Mouse (Mus musculus) stomach, postnatal 0 days (tissue): ENCODE measurements around the gene Carmil1. TPM values are rescaled to one million over a fixed set of nuclear protein-coding genes. Genes with fewer than 3 reads are reported as not detected.

ENCODE experiments used
- ATAC-seq: fragments of 200-750 bp; cut with Nextera tagmentation; 2 replicates; pipeline ENCODE4 v1.8.0; 2017; ENCODE audit not compliant: low FRiP score, low TSS enrichment
- DNase-seq: peaks from one replicate; pipeline ENCODE4 v3.0.0-alpha.2; 2016; ENCODE audit warnings: low spot score
- H3K27ac ChIP-seq: fragments of 300-500 bp; sonication (generic); replicated peaks from 2 replicates; pipeline ENCODE4 v1.5.1; 2014; ENCODE audit warnings: mild to moderate bottlenecking, control low read depth
- H3K27me3 ChIP-seq: fragments of 300-500 bp; sonication (generic); 2 replicates; pipeline ENCODE4 v1.6.1; 2014; ENCODE audit warnings: low read length; ENCODE audit not compliant: control insufficient read depth, insufficient read depth
- H3K36me3 ChIP-seq: fragments of 300-500 bp; sonication (generic); 2 replicates; pipeline ENCODE4 v1.6.1; 2014; ENCODE audit warnings: low read length, mixed read lengths; ENCODE audit not compliant: control insufficient read depth, insufficient read depth
- H3K4me1 ChIP-seq: fragments of 300-500 bp; sonication (generic); replicated peaks from 2 replicates; pipeline ENCODE4 v1.6.1; 2014; ENCODE audit warnings: antibody characterized with exemption; ENCODE audit not compliant: control insufficient read depth, insufficient read depth
- H3K4me2 ChIP-seq: fragments of 300-500 bp; sonication (generic); replicated peaks from 2 replicates; pipeline ENCODE4 v1.6.1; 2014; ENCODE audit warnings: low read depth, mild to moderate bottlenecking, control low read depth, moderate library complexity
- H3K4me3 ChIP-seq: fragments of 300-500 bp; sonication (generic); 2 replicates; pipeline ENCODE4 v1.5.1; 2014; ENCODE audit warnings: low read depth, low read length, control low read depth
- H3K9ac ChIP-seq: fragments of 300-500 bp; sonication (generic); 2 replicates; pipeline ENCODE4 v1.6.1; 2014; ENCODE audit warnings: mild to moderate bottlenecking, low read length, control low read depth, mixed read lengths
- H3K9me3 ChIP-seq: fragments of 300-500 bp; sonication (generic); 2 replicates; pipeline ENCODE4 v1.6.1; 2016; ENCODE audit warnings: low read length; ENCODE audit not compliant: control insufficient read depth
- CTCF ChIP-seq: IDR thresholded peaks from 2 replicates; pipeline ENCODE4 v1.5.1; 2016; ENCODE audit warnings: antibody characterized with exemption, low read depth, mild to moderate bottlenecking, moderate library complexity
- EP300 ChIP-seq: optimal IDR thresholded peaks from 2 replicates; pipeline ENCODE3; 2016; ENCODE audit warnings: antibody characterized with exemption
- WGBS: fragments of 180-500 bp; shearing (Covaris S2); extraction: QIAGEN DNeasy Blood & Tissue Kit; methylation state at CpG from one replicate; pipeline ENCODE4 v1.1.7; 2014; 5-methylcytosine and 5-hydroxymethylcytosine counted together
- polyA plus RNA-seq: library from polyadenylated mRNA; unstranded; fragments of >200 nt; fragmentation: Nextera tagmentation; extraction: Ambion mirVana; gene quantifications from 2 replicates; pipeline ENCODE4 v1.2.1, GENCODE M21; 2015

The Carmil1 gene
- polyA plus RNA-seq, 1 experiment from 2014 or later = 17.8 TPM

DNA sequence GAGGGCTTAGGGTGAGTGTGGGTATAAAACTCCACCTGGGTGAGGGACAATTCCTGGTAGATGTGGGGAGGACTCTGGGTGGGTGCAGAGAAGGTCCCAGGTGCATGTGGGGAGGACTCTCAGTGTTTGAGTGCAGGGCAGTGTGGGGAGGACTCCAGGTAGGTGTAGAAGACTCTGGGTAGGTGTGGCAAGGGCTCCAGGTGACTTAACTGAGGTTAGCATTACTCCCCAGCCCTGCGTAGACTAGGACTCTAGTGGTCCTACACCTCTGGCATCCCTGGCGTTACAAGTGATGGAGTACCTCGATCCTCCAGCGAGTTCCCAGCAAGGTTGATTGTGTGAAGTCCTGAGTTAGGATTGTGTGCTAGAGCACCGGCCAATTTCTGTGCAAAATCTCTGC lies 143.8 kb downstream of the Carmil1 start:
- ATAC-seq (no peak), DNase-seq (no peak)
- Histone ChIP-seq H3K9me3 (no peaks in the 10 kb centered on the region), H3K27ac (no peak overlapping the region), H3K36me3 (no peaks in the 10 kb centered on the region), H3K4me2 (no peak overlapping the region), H3K27me3 (no peaks in the 10 kb centered on the region), H3K4me3 (no peak overlapping the region), H3K4me1 (no peaks in the 10 kb centered on the region; the same call in 1 of the 2 replicates), H3K9ac (no peak overlapping the region)
- whole genome bisulfite sequencing = 84% methylated on average over 5 of the region's 5 CpGs
- no peak for TF ChIP-seq EP300
- no peak for TF ChIP-seq CTCF

DNA sequence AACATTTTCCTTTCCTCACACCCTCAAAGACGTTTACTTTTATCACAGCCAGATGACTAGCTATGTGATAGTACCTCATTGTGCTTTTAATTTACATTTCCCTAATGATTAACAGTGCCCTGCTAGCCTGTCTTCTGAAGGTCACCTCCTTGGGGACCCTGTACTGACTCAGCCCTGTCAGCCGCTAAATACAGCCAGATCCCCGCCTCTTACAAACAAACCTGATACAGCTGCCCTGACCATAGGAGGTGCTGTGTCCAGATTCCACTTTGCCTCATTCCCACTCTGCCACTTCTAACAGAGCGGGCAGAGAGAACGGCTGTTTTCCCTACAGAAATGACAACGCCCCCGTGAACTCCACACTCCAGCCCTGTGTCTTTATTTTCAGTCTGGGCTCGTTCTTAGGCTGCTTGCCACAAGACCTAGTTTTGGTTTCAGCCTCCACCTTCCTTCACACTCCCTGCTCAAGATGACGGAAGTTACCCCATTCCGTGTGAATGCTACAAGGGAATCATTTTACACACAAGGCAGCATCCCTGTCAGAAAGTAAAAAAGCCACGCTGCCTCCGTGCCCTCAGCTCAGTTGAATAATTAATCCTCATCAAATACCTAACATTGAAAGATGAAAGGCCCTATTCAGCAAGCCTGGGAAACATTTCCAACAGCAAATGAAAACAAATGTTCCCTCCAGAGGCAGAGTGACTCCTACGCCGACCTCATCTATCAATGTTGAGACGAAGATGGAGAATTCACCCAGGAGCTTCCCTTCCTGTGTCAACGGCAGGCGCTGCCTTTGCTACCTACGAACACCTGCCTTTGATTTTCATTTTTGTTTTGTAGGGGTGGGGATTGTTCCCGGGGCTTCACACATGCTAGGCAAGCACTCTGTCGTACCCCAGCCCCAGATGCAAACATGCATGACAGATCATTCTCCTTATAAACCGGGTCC lies 145.0 kb downstream of the Carmil1 start:
- Histone ChIP-seq H3K9me3 (no peaks in the 10 kb centered on the region), H3K27me3 (no peaks in the 10 kb centered on the region), H3K4me2 (peak overlapping the region; percentile 5; the same call in 1 of the 2 replicates), H3K27ac (0 out of 2 replicates have a peak overlapping the region, but pooled peaks have one; percentile 35), H3K4me3 (no peak overlapping the region), H3K9ac (no peak overlapping the region), H3K36me3 (no peaks in the 10 kb centered on the region), H3K4me1 (no peaks in the 10 kb centered on the region; the same call in 1 of the 2 replicates)
- no peak for TF ChIP-seq EP300
- peak; percentile 55 for TF ChIP-seq CTCF
- WGBS = 22% methylated on average over 21 of the region's 21 CpGs
- DNase-seq (peak; percentile 67), ATAC-seq (peak; percentile 93)

- Histone ChIP-seq H3K27me3 (no peaks in the 10 kb centered on the region), H3K36me3 (no peaks in the 10 kb centered on the region), H3K4me2 (no peak overlapping the region), H3K27ac (no peak overlapping the region), H3K4me1 (no peaks in the 10 kb centered on the region; the same call in 1 of the 2 replicates), H3K4me3 (no peak overlapping the region), H3K9me3 (no peaks in the 10 kb centered on the region), H3K9ac (no peak overlapping the region)
- WGBS = 89% methylated on average over 3 of the region's 3 CpGs
- TF ChIP-seq EP300 (no peak), CTCF (no peak)
- ATAC-seq = no peak
- DNase-seq = no peak
These were observed 147.7 kb downstream of the Carmil1 start for GRCm38 (mm10) chr13:24132866-24133265.

- DNase-seq = no peak
- H3K36me3 ChIP-seq = no peaks in the 10 kb centered on the region
- no peak for ATAC-seq
- H3K9ac ChIP-seq = no peak overlapping the region
- no peak overlapping the region for H3K27ac ChIP-seq
- no peak overlapping the region for H3K4me2 ChIP-seq
- no peak overlapping the region for H3K4me3 ChIP-seq
- 89% methylated on average over 5 of the region's 5 CpGs for WGBS
- no peaks in the 10 kb centered on the region for H3K9me3 ChIP-seq
- TF ChIP-seq EP300 (no peak), CTCF (no peak)
- no peaks in the 10 kb centered on the region; the same call in 1 of the 2 replicates for H3K4me1 ChIP-seq
- no peaks in the 10 kb centered on the region for H3K27me3 ChIP-seq
These were observed 149.3 kb downstream of the Carmil1 start for GRCm38 (mm10) chr13:24131319-24131718.

DNA sequence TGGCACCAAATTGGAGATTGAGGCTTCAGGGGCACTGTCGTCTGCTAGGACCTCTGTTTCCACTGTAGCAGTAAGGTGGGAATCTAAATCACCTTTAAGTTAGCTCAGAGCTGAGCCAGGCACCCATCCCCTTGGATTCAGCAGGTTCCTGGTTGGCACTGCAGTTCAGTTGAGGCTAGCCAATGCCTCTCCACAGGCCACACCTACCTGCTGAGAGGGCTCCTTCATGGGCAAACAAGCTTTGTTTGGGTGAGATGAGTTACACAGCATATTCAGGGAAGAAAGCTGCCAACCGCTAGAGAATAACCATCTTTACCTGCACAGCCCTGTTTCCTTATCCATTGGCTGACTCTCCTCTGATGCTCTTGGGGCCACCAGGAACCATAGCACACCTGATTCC lies 149.9 kb downstream of the Carmil1 start:
- H3K4me2 ChIP-seq = no peak overlapping the region
- H3K27me3 ChIP-seq = no peaks in the 10 kb centered on the region
- ATAC-seq = no peak
- 88% methylated on average over 2 of the region's 2 CpGs for WGBS
- DNase-seq = no peak
- no peak overlapping the region for H3K9ac ChIP-seq
- H3K4me1 ChIP-seq = no peaks in the 10 kb centered on the region; the same call in 1 of the 2 replicates
- no peaks in the 10 kb centered on the region for H3K36me3 ChIP-seq
- no peaks in the 10 kb centered on the region for H3K9me3 ChIP-seq
- H3K4me3 ChIP-seq = no peak overlapping the region
- no peak for TF ChIP-seq EP300
- no peak for TF ChIP-seq CTCF
- no peak overlapping the region for H3K27ac ChIP-seq

GRCm38 (mm10) chr13:24128731-24129130 lies 151.9 kb downstream of the Carmil1 start:
- Histone ChIP-seq H3K27me3 (no peaks in the 10 kb centered on the region), H3K36me3 (no peaks in the 10 kb centered on the region), H3K9me3 (no peaks in the 10 kb centered on the region), H3K27ac (no peak overlapping the region), H3K4me1 (no peaks in the 10 kb centered on the region), H3K9ac (no peak overlapping the region), H3K4me3 (no peak overlapping the region), H3K4me2 (no peak overlapping the region)
- ATAC-seq = no peak
- 100% methylated on average over 1 of the region's 1 CpGs for WGBS
- DNase-seq = no peak
- TF ChIP-seq EP300 = no peak
